Mouse (Mus musculus) midbrain, embryonic 13.5 days (tissue): Measurements from ENCODE around the gene Strc. TPM values are rescaled to one million over a fixed set of nuclear protein-coding genes. Genes with fewer than 3 reads are reported as not detected.
A peak's percentile ranks its signal among the peaks of the same experiment; 100 is the strongest.

Experiments
- ATAC-seq: fragments of 200-750 bp; cut with Nextera tagmentation; 2 replicates; pipeline ENCODE4 v1.8.0; 2017; ENCODE audit warnings: mild to moderate bottlenecking, moderate TSS enrichment, moderate library complexity
- H3K27ac ChIP-seq: fragments of 300-500 bp; sonication (generic); 2 replicates; pipeline ENCODE4 v1.5.1; 2015; ENCODE audit warnings: inconsistent platforms, mild to moderate bottlenecking, moderate library complexity
- H3K27me3 ChIP-seq: fragments of 300-500 bp; sonication (generic); 2 replicates; pipeline ENCODE4 v1.6.1; 2015; ENCODE audit warnings: mild to moderate bottlenecking, inconsistent platforms
- H3K36me3 ChIP-seq: fragments of 300-500 bp; sonication (generic); 2 replicates; pipeline ENCODE4 v1.6.1; 2015; ENCODE audit warnings: mild to moderate bottlenecking, inconsistent platforms
- H3K4me1 ChIP-seq: fragments of 300-500 bp; sonication (generic); replicated peaks from 2 replicates; pipeline ENCODE4 v1.6.1; 2015; ENCODE audit warnings: inconsistent platforms
- H3K4me2 ChIP-seq: fragments of 300-500 bp; sonication (generic); replicated peaks from 2 replicates; pipeline ENCODE4 v1.6.1; 2015; ENCODE audit warnings: moderate library complexity, mild to moderate bottlenecking, inconsistent platforms
- H3K4me3 ChIP-seq: fragments of 300-500 bp; sonication (generic); replicated peaks from 2 replicates; pipeline ENCODE4 v1.5.1; 2015; ENCODE audit warnings: mild to moderate bottlenecking, inconsistent platforms
- H3K9ac ChIP-seq: fragments of 300-500 bp; sonication (generic); replicated peaks from 2 replicates; pipeline ENCODE4 v1.6.1; 2015; ENCODE audit warnings: mild to moderate bottlenecking, inconsistent platforms
- H3K9me3 ChIP-seq: fragments of 300-500 bp; sonication (generic); 2 replicates; pipeline ENCODE4 v1.6.1; 2016; ENCODE audit warnings: mild to moderate bottlenecking, inconsistent platforms
- WGBS: fragments of 180-500 bp; shearing (Covaris S2); methylation state at CpG from one replicate; pipeline ENCODE4 v1.1.7; 2015; 5-methylcytosine and 5-hydroxymethylcytosine counted together
- polyA plus RNA-seq: library from polyadenylated mRNA; unstranded; fragments of >200 nt; fragmentation: Nextera tagmentation; extraction: Ambion mirVana; gene quantifications from 2 replicates; pipeline ENCODE4 v1.2.1, GENCODE M21; 2015

Strc gene
- polyA plus RNA-seq, 1 experiment from 2014 or later, result not detected

DNA sequence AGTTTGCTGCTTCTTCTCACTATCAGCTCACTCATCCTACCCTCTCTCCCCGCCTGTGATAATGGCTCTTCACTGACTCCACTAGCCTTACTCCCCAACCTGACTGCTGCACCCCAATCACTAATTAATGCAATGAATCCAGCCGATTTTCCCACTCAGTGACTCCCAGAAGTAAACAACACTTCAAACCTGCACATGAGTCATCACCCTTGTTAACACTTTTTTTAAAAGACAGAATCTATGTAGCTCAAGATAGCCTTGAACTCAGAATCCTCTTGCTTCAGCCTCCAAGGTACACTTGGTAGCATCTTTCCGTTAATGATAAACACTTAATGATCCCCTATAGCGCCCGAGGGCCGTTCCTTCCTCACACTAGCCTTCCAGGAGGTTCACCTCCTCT lies 32.6 kb downstream of the Strc start:
- Histone ChIP-seq H3K9ac (peak overlapping the region; percentile 87), H3K27ac (peak overlapping the region; percentile 84), H3K4me1 (peaks cover 24% of the 10 kb centered on the region), H3K36me3 (peaks cover 8% of the 10 kb centered on the region), H3K4me3 (peak overlapping the region; percentile 66), H3K27me3 (peaks cover 29% of the 10 kb centered on the region), H3K9me3 (no peaks in the 10 kb centered on the region), H3K4me2 (peak overlapping the region; percentile 62)
- 5% methylated on average over 6 of the region's 6 CpGs for WGBS
- ATAC-seq, result no peak

DNA sequence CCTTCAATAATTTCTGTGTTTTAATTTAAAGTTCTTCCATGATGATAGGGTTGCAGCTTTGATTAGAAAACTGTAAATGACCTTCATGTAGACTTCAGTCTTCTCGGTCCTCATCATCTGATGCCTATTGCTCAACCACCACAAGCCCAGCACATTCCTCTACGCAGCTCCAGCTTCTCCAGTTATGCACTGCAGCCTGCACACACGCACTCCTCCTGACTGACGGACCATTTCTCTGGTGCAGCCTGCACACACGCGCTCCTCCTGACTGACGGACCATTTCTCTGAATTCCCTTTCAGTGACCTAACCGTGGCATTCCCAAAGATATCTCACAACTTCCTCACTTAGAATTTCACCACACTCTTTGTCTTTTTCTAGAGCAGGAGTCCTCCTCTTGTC lies 33.8 kb downstream of the Strc start:
- WGBS, result 74% methylated on average over 8 of the region's 8 CpGs
- peaks cover 20% of the 10 kb centered on the region for H3K27me3 ChIP-seq
- peaks cover 13% of the 10 kb centered on the region for H3K4me1 ChIP-seq
- H3K9me3 ChIP-seq, result no peaks in the 10 kb centered on the region
- no peak overlapping the region for H3K27ac ChIP-seq
- no peak for ATAC-seq
- H3K36me3 ChIP-seq, result peaks cover 18% of the 10 kb centered on the region
- no peak overlapping the region for H3K4me3 ChIP-seq
- H3K9ac ChIP-seq, result no peak overlapping the region
- no peak overlapping the region for H3K4me2 ChIP-seq

DNA sequence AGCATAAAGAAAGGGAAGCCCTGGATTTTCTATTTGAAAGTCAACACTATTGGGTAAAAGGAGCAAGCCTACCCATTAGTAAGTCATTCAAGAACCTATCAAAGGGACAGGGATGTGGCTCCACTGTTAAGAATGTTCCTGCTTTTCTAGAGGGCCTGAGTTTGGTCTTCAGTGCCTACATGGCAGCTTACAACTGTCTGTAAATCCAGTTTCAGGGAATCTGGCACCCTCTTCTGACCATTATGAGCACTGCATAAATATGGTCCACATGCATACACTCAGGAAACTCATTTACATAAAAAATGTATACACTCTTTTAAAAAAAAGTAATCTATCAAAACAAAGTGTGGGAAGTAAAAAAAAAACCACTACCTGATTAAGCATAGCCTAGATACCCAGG lies 47.9 kb downstream of the Strc start:
- ATAC-seq, result no peak
- Histone ChIP-seq H3K9ac (no peak overlapping the region), H3K27me3 (no peaks in the 10 kb centered on the region), H3K27ac (no peak overlapping the region), H3K9me3 (no peaks in the 10 kb centered on the region), H3K4me1 (no peaks in the 10 kb centered on the region), H3K4me3 (no peak overlapping the region), H3K36me3 (peaks cover 48% of the 10 kb centered on the region), H3K4me2 (no peak overlapping the region)

DNA sequence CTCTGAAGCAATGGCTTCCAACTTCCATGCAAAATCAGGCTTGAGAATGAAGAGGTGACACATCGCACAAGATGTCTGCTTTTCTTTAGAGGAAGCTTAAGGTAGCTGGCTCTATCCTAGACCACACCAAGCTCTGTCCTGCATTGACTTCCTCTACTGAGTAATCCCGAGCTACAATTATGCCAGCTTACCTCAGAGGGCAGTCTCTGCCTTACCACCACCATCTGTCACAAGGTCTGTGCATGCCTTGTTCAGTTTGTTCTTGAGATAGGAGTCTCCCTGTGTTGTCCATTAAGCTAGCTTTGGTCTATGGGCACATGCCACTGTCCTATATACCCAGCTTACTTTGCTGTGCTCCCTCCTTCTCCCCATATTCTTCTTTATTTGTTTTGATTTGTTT lies 57.5 kb downstream of the Strc start:
- no peak for ATAC-seq
- H3K4me2 ChIP-seq, result no peak overlapping the region
- H3K4me1 ChIP-seq, result no peaks in the 10 kb centered on the region
- no peak overlapping the region for H3K9ac ChIP-seq
- H3K36me3 ChIP-seq, result peaks cover 52% of the 10 kb centered on the region
- WGBS, result 91% methylated on average over 2 of the region's 2 CpGs
- H3K27ac ChIP-seq, result no peak overlapping the region
- H3K4me3 ChIP-seq, result no peak overlapping the region
- H3K27me3 ChIP-seq, result no peaks in the 10 kb centered on the region
- no peaks in the 10 kb centered on the region for H3K9me3 ChIP-seq

DNA sequence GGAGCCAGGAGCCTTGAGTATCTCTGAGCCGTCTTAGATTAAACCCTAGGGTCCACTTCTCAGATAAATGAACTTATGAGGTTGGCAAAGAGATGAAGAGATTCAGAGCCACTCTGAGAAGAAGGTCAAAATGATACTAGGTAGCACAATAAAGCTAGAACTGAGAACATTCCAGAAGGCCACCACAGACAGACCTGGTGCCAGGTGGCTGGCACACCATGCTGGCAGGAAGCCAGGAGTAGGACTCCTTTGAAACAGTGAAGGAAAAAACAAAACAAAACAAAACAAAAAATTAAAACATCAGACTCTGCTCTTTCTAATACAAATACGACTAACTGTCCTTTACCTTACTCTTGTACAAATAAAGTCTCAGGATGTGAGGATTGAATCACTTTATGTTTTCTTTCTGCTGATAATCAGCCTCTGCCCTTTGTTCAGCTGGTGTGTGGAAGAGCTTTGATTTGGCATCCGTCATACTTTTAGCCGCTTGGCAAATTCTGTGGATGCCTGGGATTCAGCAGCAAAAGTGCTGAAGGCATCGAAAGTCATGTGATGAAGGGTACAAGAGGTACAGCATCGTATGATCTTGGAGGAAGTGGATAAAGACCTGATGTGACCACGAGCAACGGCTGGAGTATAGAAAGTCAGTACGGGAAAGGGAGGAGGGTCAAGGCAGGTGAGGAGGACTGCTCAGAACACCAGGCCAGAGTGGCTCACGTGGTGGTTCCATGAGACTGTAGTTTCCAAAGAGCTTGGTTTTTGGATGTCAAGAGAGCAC lies 63.1 kb downstream of the Strc start:
- ATAC-seq, result no peak
- no peaks in the 10 kb centered on the region for H3K9me3 ChIP-seq
- 90% methylated on average over 10 of the region's 10 CpGs for WGBS
- no peak overlapping the region for H3K4me2 ChIP-seq
- no peaks in the 10 kb centered on the region for H3K4me1 ChIP-seq
- H3K36me3 ChIP-seq, result peaks cover 38% of the 10 kb centered on the region
- no peaks in the 10 kb centered on the region for H3K27me3 ChIP-seq
- no peak overlapping the region for H3K27ac ChIP-seq
- H3K4me3 ChIP-seq, result no peak overlapping the region
- H3K9ac ChIP-seq, result no peak overlapping the region

DNA sequence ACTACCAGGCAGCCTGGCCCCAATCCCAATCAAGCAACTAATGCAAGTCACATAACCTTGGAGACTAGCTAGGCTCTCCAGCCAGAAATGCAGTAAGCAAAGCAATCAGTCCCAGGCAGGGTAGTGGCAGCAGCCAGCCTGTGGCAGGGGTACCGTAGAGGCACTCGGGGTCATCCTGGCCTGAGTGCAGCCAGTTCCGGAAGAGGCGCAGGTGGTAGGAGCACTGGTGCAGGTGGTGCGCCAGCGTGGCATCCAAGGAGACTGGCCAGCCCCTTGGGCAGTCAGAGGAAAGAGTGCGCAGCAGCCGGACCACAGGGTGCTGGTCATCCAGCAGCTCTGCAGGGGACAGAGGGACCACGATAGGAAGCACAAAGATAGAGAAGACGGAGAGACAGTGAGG lies 63.9 kb downstream of the Strc start:
- H3K9me3 ChIP-seq, result no peaks in the 10 kb centered on the region
- H3K4me3 ChIP-seq, result no peak overlapping the region
- no peak overlapping the region for H3K27ac ChIP-seq
- no peaks in the 10 kb centered on the region for H3K27me3 ChIP-seq
- no peak overlapping the region for H3K9ac ChIP-seq
- ATAC-seq, result no peak
- no peaks in the 10 kb centered on the region for H3K4me1 ChIP-seq
- 95% methylated on average over 10 of the region's 10 CpGs for WGBS
- H3K4me2 ChIP-seq, result no peak overlapping the region
- H3K36me3 ChIP-seq, result peaks cover 41% of the 10 kb centered on the region

DNA sequence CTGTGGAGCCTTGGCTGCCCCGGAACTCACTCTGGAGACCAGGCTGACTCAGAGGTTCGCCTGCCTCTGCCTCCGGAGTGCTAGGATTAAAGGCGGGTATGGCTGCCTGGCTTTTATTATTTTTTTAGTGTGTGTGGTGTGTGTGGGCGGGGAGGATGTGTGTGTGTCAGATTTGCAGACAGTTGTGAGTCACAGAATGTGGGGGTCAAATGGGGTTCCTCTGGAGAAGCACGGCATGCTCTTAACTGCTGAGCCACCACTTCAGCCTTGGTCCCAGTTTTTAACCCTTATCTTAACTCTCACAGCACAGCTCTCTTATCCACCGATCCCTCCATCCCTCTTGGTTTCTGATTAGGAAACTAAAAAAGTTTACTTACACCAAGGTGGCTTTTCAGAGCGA lies 70.7 kb downstream of the Strc start:
- Histone ChIP-seq H3K9me3 (no peaks in the 10 kb centered on the region), H3K36me3 (peaks cover 38% of the 10 kb centered on the region), H3K4me2 (no peak overlapping the region), H3K4me3 (no peak overlapping the region), H3K4me1 (no peaks in the 10 kb centered on the region), H3K27ac (no peak overlapping the region), H3K9ac (no peak overlapping the region), H3K27me3 (no peaks in the 10 kb centered on the region)
- WGBS, result 85% methylated on average over 8 of the region's 8 CpGs
- ATAC-seq, result no peak

Other genes starting within 250 kb of the Strc start
- gene Adal, start 246.7 kb downstream of the Strc start, polyA plus RNA-seq, result 33.9 and 38.5 TPM in 2 replicates
- gene Lcmt2, start 246.5 kb downstream of the Strc start, polyA plus RNA-seq, result 26.1 and 26.3 TPM in 2 replicates
- 63.9 and 67.9 TPM in 2 replicates for gene Tubgcp4, start 216.5 kb downstream of the Strc start, polyA plus RNA-seq
- 10.5 and 10.9 TPM in 2 replicates for gene Zscan29, start 216.0 kb downstream of the Strc start, polyA plus RNA-seq
- gene Trp53bp1, start 115.8 kb downstream of the Strc start, polyA plus RNA-seq, result 212 and 229 TPM in 2 replicates
- gene Map1a, start 97.6 kb downstream of the Strc start, polyA plus RNA-seq, result 18.1 and 20.6 TPM in 2 replicates
- gene Ppip5k1, start 31.8 kb downstream of the Strc start, polyA plus RNA-seq, result 18.0 and 21.0 TPM in 2 replicates
- gene Ckmt1, start 29.5 kb downstream of the Strc start, polyA plus RNA-seq, result 25.1 and 25.7 TPM in 2 replicates
- 373 and 395 TPM in 2 replicates for gene Pdia3, start 26.6 kb upstream of the Strc start, polyA plus RNA-seq
- gene Catsper2, start 26.6 kb upstream of the Strc start, polyA plus RNA-seq, result 5.0 and 5.3 TPM in 2 replicates
- 2.2 and 2.4 TPM in 2 replicates for gene Ell3, start 57.1 kb upstream of the Strc start, polyA plus RNA-seq
- 388 and 391 TPM in 2 replicates for gene Serf2, start 62.0 kb upstream of the Strc start, polyA plus RNA-seq
- 117 and 118 TPM in 2 replicates for gene Hypk, start 66.1 kb upstream of the Strc start, polyA plus RNA-seq
- gene Serinc4, start 69.6 kb upstream of the Strc start, polyA plus RNA-seq, result 1.3 and 1.5 TPM in 2 replicates
- 78.6 and 82.4 TPM in 2 replicates for gene Mfap1b, start 86.9 kb upstream of the Strc start, polyA plus RNA-seq
- gene Mfap1a, start 119.5 kb upstream of the Strc start, polyA plus RNA-seq, result 37.3 and 37.7 TPM in 2 replicates
- 6.4 and 7.9 TPM in 2 replicates for gene Wdr76, start 119.6 kb upstream of the Strc start, polyA plus RNA-seq